Mouse (Mus musculus): ENCODE results near the gene Cacng7. TPM values are rescaled to one million over a fixed set of nuclear protein-coding genes. Genes with fewer than 3 reads are reported as not detected.
"Not testable (repeated sequence)": the region's sequence is repeated elsewhere in the genome, so short reads cannot be mapped to it uniquely, and the experiment has no call there.

The Cacng7 gene
- polyA plus RNA-seq, 1 experiment from 2014 or later = 4.9 TPM

DNA sequence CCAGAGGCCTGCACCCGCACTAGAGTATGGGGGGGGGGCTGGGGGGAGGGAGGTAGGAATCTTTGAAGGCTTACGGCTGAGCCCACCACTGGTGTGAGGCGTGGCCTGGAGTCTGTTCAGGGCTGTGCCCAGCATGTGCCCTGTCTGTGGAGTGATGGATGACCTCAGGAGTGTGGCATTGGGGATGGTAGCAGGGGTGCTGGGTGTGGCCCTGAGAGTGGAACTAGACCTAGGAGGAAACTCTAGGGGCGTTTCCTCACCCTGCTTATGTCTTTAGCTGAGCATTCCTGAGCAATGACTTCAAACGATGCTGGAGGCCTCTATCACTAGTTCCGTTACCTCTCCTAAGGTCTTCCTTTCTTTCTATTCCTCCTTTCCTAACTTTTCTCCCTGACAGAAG is 41.6 kb upstream of the Cacng7 start:
- Histone ChIP-seq H3K4me3 (ENCODE audit: low read depth, low read length) (peak overlapping the region; percentile 35; the same call in 1 of the 2 replicates), H3K9me3 (ENCODE audit: control insufficient read depth, low read length) (no peaks in the 10 kb centered on the region), H3K27ac (ENCODE audit: low read depth, low read length) (no peak overlapping the region), H3K36me3 (ENCODE audit: control insufficient read depth, insufficient read depth, low read length) (no peaks in the 10 kb centered on the region), H3K4me1 (replicated peaks; ENCODE audit: control insufficient read depth, insufficient read depth, low read length) (peaks cover 4% of the 10 kb centered on the region; the same call in 1 of the 2 replicates), H3K27me3 (ENCODE audit: control insufficient read depth, insufficient read depth, low read length) (no peaks in the 10 kb centered on the region), H3K9ac (ENCODE audit: low read length) (peak overlapping the region; percentile 41; the same call in 1 of the 2 replicates), H3K4me2 (ENCODE audit: low read depth, low read length, severe bottlenecking) (peak overlapping the region; percentile 67)
- 61% methylated on average over 6 of the region's 6 CpGs for WGBS
- ATAC-seq (replicated peaks; ENCODE audit: low FRiP score) = peak; percentile 22; the same call in 1 of the 2 replicates
- peak; percentile 57 for DNase-seq (ENCODE audit: low spot score)

- peaks cover 4% of the 10 kb centered on the region; the same call in 1 of the 2 replicates for H3K4me1 ChIP-seq (replicated peaks; ENCODE audit: control insufficient read depth, insufficient read depth, low read length)
- H3K9ac ChIP-seq (ENCODE audit: low read length) = no peak overlapping the region
- no peak overlapping the region for H3K4me2 ChIP-seq (ENCODE audit: low read depth, low read length, severe bottlenecking)
- ATAC-seq (replicated peaks; ENCODE audit: low FRiP score) (no peak), DNase-seq (ENCODE audit: low spot score) (no peak)
- no peak overlapping the region for H3K4me3 ChIP-seq (ENCODE audit: low read depth, low read length)
- no peaks in the 10 kb centered on the region for H3K27me3 ChIP-seq (ENCODE audit: control insufficient read depth, insufficient read depth, low read length)
- no peak overlapping the region for H3K27ac ChIP-seq (ENCODE audit: low read depth, low read length)
- H3K9me3 ChIP-seq (ENCODE audit: control insufficient read depth, low read length) = no peaks in the 10 kb centered on the region
- no peaks in the 10 kb centered on the region for H3K36me3 ChIP-seq (ENCODE audit: control insufficient read depth, insufficient read depth, low read length)
- WGBS = 79% methylated on average over 3 of the region's 3 CpGs
These were observed 41.0 kb upstream of the Cacng7 start for GRCm38 (mm10) chr7:3291764-3292163.

GRCm38 (mm10) chr7:3292271-3292670 is 40.5 kb upstream of the Cacng7 start:
- DNase-seq (ENCODE audit: low spot score); H3K4me3 ChIP-seq (ENCODE audit: low read depth, low read length); ATAC-seq (replicated peaks; ENCODE audit: low FRiP score); H3K9ac ChIP-seq (ENCODE audit: low read length); H3K27me3 ChIP-seq (ENCODE audit: control insufficient read depth, insufficient read depth, low read length); H3K27ac ChIP-seq (ENCODE audit: low read depth, low read length); H3K4me2 ChIP-seq (ENCODE audit: low read depth, low read length, severe bottlenecking); H3K36me3 ChIP-seq (ENCODE audit: control insufficient read depth, insufficient read depth, low read length); H3K9me3 ChIP-seq (ENCODE audit: control insufficient read depth, low read length); H3K4me1 ChIP-seq (replicated peaks; ENCODE audit: control insufficient read depth, insufficient read depth, low read length): not testable (repeated sequence)
- WGBS = 87% methylated on average over 10 of the region's 12 CpGs

- H3K9me3 ChIP-seq (ENCODE audit: control insufficient read depth, low read length) = no peaks in the 10 kb centered on the region
- H3K36me3 ChIP-seq (ENCODE audit: control insufficient read depth, insufficient read depth, low read length) = no peaks in the 10 kb centered on the region
- ATAC-seq (replicated peaks; ENCODE audit: low FRiP score) (0 out of 2 replicates have a peak, but pooled peaks have one; percentile 4), DNase-seq (ENCODE audit: low spot score) (peak; percentile 75)
- H3K4me3 ChIP-seq (ENCODE audit: low read depth, low read length) = peak overlapping the region; percentile 4; the same call in 1 of the 2 replicates
- H3K27ac ChIP-seq (ENCODE audit: low read depth, low read length) = no peak overlapping the region
- peak overlapping the region; percentile 41; the same call in 1 of the 2 replicates for H3K4me2 ChIP-seq (ENCODE audit: low read depth, low read length, severe bottlenecking)
- WGBS = 5% methylated on average over 14 of the region's 14 CpGs
- no peaks in the 10 kb centered on the region for H3K27me3 ChIP-seq (ENCODE audit: control insufficient read depth, insufficient read depth, low read length)
- peaks cover 4% of the 10 kb centered on the region; the same call in 1 of the 2 replicates for H3K4me1 ChIP-seq (replicated peaks; ENCODE audit: control insufficient read depth, insufficient read depth, low read length)
- H3K9ac ChIP-seq (ENCODE audit: low read length) = peak overlapping the region; percentile 45
These were observed 40.0 kb upstream of the Cacng7 start for GRCm38 (mm10) chr7:3292791-3293190.

- Histone ChIP-seq H3K4me3 (ENCODE audit: low read depth, low read length) (no peak overlapping the region), H3K9ac (ENCODE audit: low read length) (no peak overlapping the region), H3K27ac (ENCODE audit: low read depth, low read length) (no peak overlapping the region), H3K9me3 (ENCODE audit: control insufficient read depth, low read length) (no peaks in the 10 kb centered on the region), H3K27me3 (ENCODE audit: control insufficient read depth, insufficient read depth, low read length) (no peaks in the 10 kb centered on the region), H3K4me2 (ENCODE audit: low read depth, low read length, severe bottlenecking) (no peak overlapping the region), H3K36me3 (ENCODE audit: control insufficient read depth, insufficient read depth, low read length) (no peaks in the 10 kb centered on the region), H3K4me1 (replicated peaks; ENCODE audit: control insufficient read depth, insufficient read depth, low read length) (peaks cover 4% of the 10 kb centered on the region; the same call in 1 of the 2 replicates)
- ATAC-seq (replicated peaks; ENCODE audit: low FRiP score) (no peak), DNase-seq (ENCODE audit: low spot score) (no peak)
- 90% methylated on average over 1 of the region's 1 CpGs for WGBS
These were observed 38.0 kb upstream of the Cacng7 start for GRCm38 (mm10) chr7:3294794-3295193.

- H3K9me3 ChIP-seq (ENCODE audit: control insufficient read depth, low read length) = no peaks in the 10 kb centered on the region
- no peak overlapping the region for H3K27ac ChIP-seq (ENCODE audit: low read depth, low read length)
- ATAC-seq (replicated peaks; ENCODE audit: low FRiP score) = no peak
- no peaks in the 10 kb centered on the region for H3K27me3 ChIP-seq (ENCODE audit: control insufficient read depth, insufficient read depth, low read length)
- no peak overlapping the region for H3K9ac ChIP-seq (ENCODE audit: low read length)
- H3K4me3 ChIP-seq (ENCODE audit: low read depth, low read length) = no peak overlapping the region
- DNase-seq (ENCODE audit: low spot score) = no peak
- WGBS = 89% methylated on average over 5 of the region's 5 CpGs
- peaks cover 3% of the 10 kb centered on the region; the same call in 1 of the 2 replicates for H3K4me1 ChIP-seq (replicated peaks; ENCODE audit: control insufficient read depth, insufficient read depth, low read length)
- H3K36me3 ChIP-seq (ENCODE audit: control insufficient read depth, insufficient read depth, low read length) = no peaks in the 10 kb centered on the region
- no peak overlapping the region for H3K4me2 ChIP-seq (ENCODE audit: low read depth, low read length, severe bottlenecking)
These were observed 37.2 kb upstream of the Cacng7 start for GRCm38 (mm10) chr7:3295321-3296110.

GRCm38 (mm10) chr7:3296711-3297110 is 36.0 kb upstream of the Cacng7 start:
- DNase-seq (ENCODE audit: low spot score) = no peak
- H3K9ac ChIP-seq (ENCODE audit: low read length) = no peak overlapping the region
- 96% methylated on average over 16 of the region's 16 CpGs for WGBS
- no peaks in the 10 kb centered on the region for H3K36me3 ChIP-seq (ENCODE audit: control insufficient read depth, insufficient read depth, low read length)
- no peak overlapping the region for H3K4me2 ChIP-seq (ENCODE audit: low read depth, low read length, severe bottlenecking)
- peaks cover 6% of the 10 kb centered on the region; the same call in 1 of the 2 replicates for H3K27me3 ChIP-seq (ENCODE audit: control insufficient read depth, insufficient read depth, low read length)
- ATAC-seq (replicated peaks; ENCODE audit: low FRiP score) = no peak
- H3K4me3 ChIP-seq (ENCODE audit: low read depth, low read length) = no peak overlapping the region
- H3K27ac ChIP-seq (ENCODE audit: low read depth, low read length) = no peak overlapping the region
- no peaks in the 10 kb centered on the region for H3K9me3 ChIP-seq (ENCODE audit: control insufficient read depth, low read length)
- no peaks in the 10 kb centered on the region for H3K4me1 ChIP-seq (replicated peaks; ENCODE audit: control insufficient read depth, insufficient read depth, low read length)

DNA sequence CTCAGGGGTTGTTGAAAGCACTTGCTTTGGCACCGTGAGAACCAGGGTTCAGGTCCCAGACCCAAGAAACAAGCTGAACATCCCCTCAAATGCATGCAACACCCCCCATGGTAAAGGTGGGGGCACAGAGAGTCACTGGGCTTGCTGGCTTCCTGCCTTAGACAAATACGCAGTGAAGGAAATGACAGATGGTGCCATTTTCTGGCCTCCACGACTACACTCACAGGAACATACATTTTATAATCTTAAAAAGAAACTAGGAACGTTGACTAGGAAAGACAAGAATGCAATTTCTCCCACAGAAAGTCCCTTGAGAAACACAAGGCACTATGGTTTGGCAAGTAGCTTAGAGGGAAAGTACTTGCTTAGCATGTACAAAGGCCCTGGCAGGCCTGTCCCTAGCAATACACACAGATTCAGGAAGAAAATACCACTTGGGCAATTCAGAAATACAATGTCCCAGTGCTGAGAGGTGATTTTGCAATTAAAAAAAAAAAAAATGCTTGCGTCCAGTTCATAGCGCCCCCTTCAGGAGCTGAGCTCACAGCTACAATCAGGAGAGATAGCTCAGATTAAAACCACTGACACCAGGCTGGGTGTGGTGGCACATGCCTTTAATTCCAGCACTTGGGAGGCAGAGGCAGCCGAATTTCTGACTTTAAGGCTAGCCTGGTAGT is 32.7 kb upstream of the Cacng7 start:
- H3K9me3 ChIP-seq (ENCODE audit: control insufficient read depth, low read length) = no peaks in the 10 kb centered on the region
- no peaks in the 10 kb centered on the region for H3K36me3 ChIP-seq (ENCODE audit: control insufficient read depth, insufficient read depth, low read length)
- ATAC-seq (replicated peaks; ENCODE audit: low FRiP score) (no peak), DNase-seq (ENCODE audit: low spot score) (no peak)
- H3K4me2 ChIP-seq (ENCODE audit: low read depth, low read length, severe bottlenecking) = no peak overlapping the region
- no peak overlapping the region for H3K27ac ChIP-seq (ENCODE audit: low read depth, low read length)
- H3K4me1 ChIP-seq (replicated peaks; ENCODE audit: control insufficient read depth, insufficient read depth, low read length) = peaks cover 13% of the 10 kb centered on the region
- H3K4me3 ChIP-seq (ENCODE audit: low read depth, low read length) = no peak overlapping the region
- 62% methylated on average over 7 of the region's 7 CpGs for WGBS
- peaks cover 21% of the 10 kb centered on the region; the same call in 1 of the 2 replicates for H3K27me3 ChIP-seq (ENCODE audit: control insufficient read depth, insufficient read depth, low read length)
- no peak overlapping the region for H3K9ac ChIP-seq (ENCODE audit: low read length)
